Mouse (Mus musculus): ENCODE results near the gene Lrrc55. TPM values are rescaled to one million over a fixed set of nuclear protein-coding genes. Genes with fewer than 3 reads are reported as not detected.
"Not testable (repeated sequence)": the region's sequence is repeated elsewhere in the genome, so short reads cannot be mapped to it uniquely, and the experiment has no call there.

Gene Lrrc55
- polyA plus RNA-seq (2012; rRNA removed), result 5.2 and 7.9 TPM in 2 replicates

- peaks cover 2% of the 10 kb centered on the region for H3K4me1 ChIP-seq (ENCODE audit: control insufficient read depth, insufficient read depth, low read length)
- TF ChIP-seq CTCF (IDR thresholded peaks at IDR 0.05; ENCODE audit: control insufficient read depth, insufficient read depth, insufficient replicate concordance, low read depth, low read length) (no peak), POLR2A (IDR thresholded peaks at IDR 0.05; ENCODE audit: control insufficient read depth, low read depth, low read length) (no peak)
- H3K4me3 ChIP-seq (ENCODE audit: control insufficient read depth, low read depth, low read length), result peak within 1 kb of the TSS; percentile 20
- no peak within 1 kb of the TSS for H3K27ac ChIP-seq (ENCODE audit: control insufficient read depth, insufficient read depth, low read depth, low read length)
- H3K27me3 ChIP-seq (ENCODE audit: control insufficient read depth, insufficient read depth, low read length), result no peaks in the 10 kb centered on the region
- no peaks in the 10 kb centered on the region for H3K36me3 ChIP-seq (ENCODE audit: control insufficient read depth, insufficient read depth, low read length)
These were observed at the start of gene Lrrc55 for GRCm38 (mm10) chr2:85196901-85197300. Lrrc55 (minus strand) TSS chr2:85197197.

DNA sequence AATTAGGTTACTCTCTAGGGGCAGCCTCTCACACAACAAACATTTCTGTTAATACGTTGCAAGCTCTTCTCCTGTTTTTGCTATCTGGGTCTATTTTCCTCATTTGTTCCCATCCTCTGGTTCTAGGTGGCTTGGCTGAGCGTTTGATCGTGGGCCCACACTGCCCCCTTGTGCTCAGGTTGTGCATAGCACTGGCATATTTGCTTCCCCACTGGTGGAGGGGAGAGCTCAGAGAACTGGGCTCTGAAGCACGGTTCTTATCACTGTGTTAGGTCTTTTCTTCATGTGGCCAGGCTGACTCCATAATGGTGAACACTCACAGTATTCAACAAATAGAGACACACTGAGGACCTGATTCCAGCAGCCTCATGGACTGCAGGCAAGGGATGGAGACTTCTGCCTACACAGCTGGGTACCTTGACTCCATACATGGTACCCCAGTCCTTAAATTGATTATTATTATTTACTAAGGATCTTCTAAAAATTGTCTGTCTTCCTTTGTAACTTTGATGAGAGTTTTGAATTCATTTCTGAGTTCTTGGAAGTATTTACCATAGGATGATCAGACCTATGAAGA lies 49.6 kb upstream of the Lrrc55 start:
- H3K4me1 ChIP-seq (ENCODE audit: control insufficient read depth, insufficient read depth, low read length), result no peaks in the 10 kb centered on the region
- H3K36me3 ChIP-seq (ENCODE audit: control insufficient read depth, insufficient read depth, low read length), result no peaks in the 10 kb centered on the region
- H3K27ac ChIP-seq (ENCODE audit: control insufficient read depth, insufficient read depth, low read depth, low read length), result no peak overlapping the region
- TF ChIP-seq POLR2A (IDR thresholded peaks at IDR 0.05; ENCODE audit: control insufficient read depth, low read depth, low read length), result no peak
- peak; percentile 95 for TF ChIP-seq CTCF (IDR thresholded peaks at IDR 0.05; ENCODE audit: control insufficient read depth, insufficient read depth, insufficient replicate concordance, low read depth, low read length)
- no peaks in the 10 kb centered on the region for H3K27me3 ChIP-seq (ENCODE audit: control insufficient read depth, insufficient read depth, low read length)
- no peak overlapping the region for H3K4me3 ChIP-seq (ENCODE audit: control insufficient read depth, low read depth, low read length)

- Histone ChIP-seq H3K36me3 (ENCODE audit: control insufficient read depth, insufficient read depth, low read length) (no peaks in the 10 kb centered on the region), H3K27me3 (ENCODE audit: control insufficient read depth, insufficient read depth, low read length) (no peaks in the 10 kb centered on the region), H3K27ac (ENCODE audit: control insufficient read depth, insufficient read depth, low read depth, low read length) (no peak overlapping the region), H3K4me1 (ENCODE audit: control insufficient read depth, insufficient read depth, low read length) (no peaks in the 10 kb centered on the region), H3K4me3 (ENCODE audit: control insufficient read depth, low read depth, low read length) (no peak overlapping the region)
- TF ChIP-seq POLR2A (IDR thresholded peaks at IDR 0.05; ENCODE audit: control insufficient read depth, low read depth, low read length) (no peak), CTCF (IDR thresholded peaks at IDR 0.05; ENCODE audit: control insufficient read depth, insufficient read depth, insufficient replicate concordance, low read depth, low read length) (no peak)
These were observed 48.7 kb upstream of the Lrrc55 start for GRCm38 (mm10) chr2:85245737-85246136.

DNA sequence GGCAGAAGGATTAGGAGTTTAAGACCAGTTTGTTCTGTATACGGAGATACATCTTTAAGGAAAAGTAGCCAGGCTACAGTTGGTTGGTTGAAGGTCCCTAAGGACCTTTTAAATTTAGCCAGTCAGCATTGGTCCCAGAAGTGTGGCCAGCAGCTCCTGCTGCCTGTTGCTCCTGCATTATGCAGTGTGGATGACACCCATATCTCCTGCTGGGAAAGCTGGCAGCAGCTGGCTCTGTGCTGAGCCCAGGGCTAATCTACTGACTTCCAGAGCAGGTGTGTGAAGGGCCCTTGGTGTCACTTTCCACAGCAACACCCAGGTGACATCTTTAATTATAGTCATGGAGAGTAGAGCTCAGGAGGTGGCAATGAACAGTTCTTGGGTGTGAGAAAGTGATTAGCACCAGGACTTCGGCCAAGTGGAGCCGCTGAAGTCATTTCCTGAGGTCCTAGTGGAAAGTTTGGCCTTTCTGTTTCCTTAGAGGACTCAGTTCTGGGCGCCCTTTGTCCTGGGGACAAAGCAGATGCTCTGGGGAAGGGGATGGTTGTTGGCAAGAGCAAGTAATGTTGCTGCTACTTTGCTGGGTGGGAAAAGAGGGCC lies 41.2 kb upstream of the Lrrc55 start:
- Histone ChIP-seq H3K4me3 (ENCODE audit: control insufficient read depth, low read depth, low read length) (no peak overlapping the region), H3K4me1 (ENCODE audit: control insufficient read depth, insufficient read depth, low read length) (no peaks in the 10 kb centered on the region), H3K36me3 (ENCODE audit: control insufficient read depth, insufficient read depth, low read length) (no peaks in the 10 kb centered on the region), H3K27ac (ENCODE audit: control insufficient read depth, insufficient read depth, low read depth, low read length) (no peak overlapping the region), H3K27me3 (ENCODE audit: control insufficient read depth, insufficient read depth, low read length) (no peaks in the 10 kb centered on the region)
- TF ChIP-seq POLR2A (IDR thresholded peaks at IDR 0.05; ENCODE audit: control insufficient read depth, low read depth, low read length), result no peak
- TF ChIP-seq CTCF (IDR thresholded peaks at IDR 0.05; ENCODE audit: control insufficient read depth, insufficient read depth, insufficient replicate concordance, low read depth, low read length), result no peak

DNA sequence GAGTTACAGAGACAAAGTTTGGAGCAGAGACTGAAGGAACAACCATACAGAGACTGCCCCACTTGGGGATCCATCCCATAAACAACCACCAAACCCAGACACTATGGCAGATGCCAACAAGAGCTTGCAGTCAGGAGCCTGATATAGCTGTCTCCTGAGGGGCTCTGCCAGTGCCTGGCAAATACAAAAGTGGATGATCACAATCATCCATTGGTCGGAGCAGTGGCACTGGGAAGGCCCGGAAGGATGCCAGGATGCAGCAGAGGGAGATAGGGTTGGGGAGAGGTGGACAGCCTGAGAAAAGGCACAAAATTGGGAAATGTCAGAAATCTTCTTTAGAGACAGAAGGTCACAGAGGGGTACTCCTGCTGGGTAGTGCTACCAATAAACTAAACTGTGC lies 40.2 kb upstream of the Lrrc55 start:
- not testable (repeated sequence) for H3K36me3 ChIP-seq (ENCODE audit: control insufficient read depth, insufficient read depth, low read length); H3K27ac ChIP-seq (ENCODE audit: control insufficient read depth, insufficient read depth, low read depth, low read length); H3K4me1 ChIP-seq (ENCODE audit: control insufficient read depth, insufficient read depth, low read length); H3K4me3 ChIP-seq (ENCODE audit: control insufficient read depth, low read depth, low read length); H3K27me3 ChIP-seq (ENCODE audit: control insufficient read depth, insufficient read depth, low read length)

GRCm38 (mm10) chr2:85230771-85231511 lies 33.9 kb upstream of the Lrrc55 start:
- Histone ChIP-seq H3K4me3 (ENCODE audit: control insufficient read depth, low read depth, low read length) (no peak overlapping the region), H3K4me1 (ENCODE audit: control insufficient read depth, insufficient read depth, low read length) (no peaks in the 10 kb centered on the region), H3K27me3 (ENCODE audit: control insufficient read depth, insufficient read depth, low read length) (no peaks in the 10 kb centered on the region), H3K27ac (ENCODE audit: control insufficient read depth, insufficient read depth, low read depth, low read length) (no peak overlapping the region), H3K36me3 (ENCODE audit: control insufficient read depth, insufficient read depth, low read length) (no peaks in the 10 kb centered on the region)
- no peak for TF ChIP-seq CTCF (IDR thresholded peaks at IDR 0.05; ENCODE audit: control insufficient read depth, insufficient read depth, insufficient replicate concordance, low read depth, low read length)
- no peak for TF ChIP-seq POLR2A (IDR thresholded peaks at IDR 0.05; ENCODE audit: control insufficient read depth, low read depth, low read length)

DNA sequence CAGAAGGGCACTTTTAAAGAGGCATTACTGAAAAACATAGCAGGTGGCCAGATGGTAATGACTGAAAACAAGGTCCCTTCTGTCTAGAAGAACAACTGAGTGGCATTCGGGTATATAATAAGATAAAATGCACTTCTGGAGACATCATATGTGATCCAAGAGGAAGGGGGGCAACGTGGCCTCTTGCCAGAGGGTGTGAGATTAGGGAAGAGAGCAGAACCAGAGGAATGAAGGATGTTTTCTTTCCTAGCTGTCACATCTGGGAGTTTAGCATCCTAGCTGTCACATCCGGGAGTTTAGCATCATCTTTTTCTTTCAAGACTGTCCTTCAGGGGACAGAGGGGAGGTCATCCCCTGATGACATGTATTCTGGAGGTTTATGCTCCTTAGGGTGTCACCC lies 32.6 kb upstream of the Lrrc55 start:
- TF ChIP-seq POLR2A (IDR thresholded peaks at IDR 0.05; ENCODE audit: control insufficient read depth, low read depth, low read length), result no peak
- TF ChIP-seq CTCF (IDR thresholded peaks at IDR 0.05; ENCODE audit: control insufficient read depth, insufficient read depth, insufficient replicate concordance, low read depth, low read length), result no peak
- no peaks in the 10 kb centered on the region for H3K4me1 ChIP-seq (ENCODE audit: control insufficient read depth, insufficient read depth, low read length)
- H3K36me3 ChIP-seq (ENCODE audit: control insufficient read depth, insufficient read depth, low read length), result no peaks in the 10 kb centered on the region

More for the DNA sequence above, 32.6 kb upstream of the Lrrc55 start:
- no peaks in the 10 kb centered on the region for H3K27me3 ChIP-seq (ENCODE audit: control insufficient read depth, insufficient read depth, low read length)
- no peak overlapping the region for H3K27ac ChIP-seq (ENCODE audit: control insufficient read depth, insufficient read depth, low read depth, low read length)
- H3K4me3 ChIP-seq (ENCODE audit: control insufficient read depth, low read depth, low read length), result no peak overlapping the region
